25 mouse cellular contexts compared by ENCODE assay signal in genomic region chr19:29326396-29326795, GRCm38 (mm10). TPM values are rescaled to one million over a fixed set of nuclear protein-coding genes. Genes with fewer than 3 reads are reported as not detected.
DNase-seq lines count a peak whose midpoint lies in the region; ATAC-seq and TF ChIP-seq lines count a peak whose summit lies in the region.
"Had no signal": no experiment of that assay in that cellular context is flagged by ENCODE, and none has a peak within 500 bp of the region (broad histone marks: within the 10 kb centered on the region; RNA-seq: fewer than 3 reads in every experiment).

No protein-coding gene starts in this region.

- peak; percentile 33 for DNase-seq in forebrain, embryonic 14.5 days (ENCODE audit: low spot score)
- DNase-seq in forebrain, embryonic 10.5 days (ENCODE audit: extremely low spot score, low spot score) = no peak
- peak; percentile 60 for DNase-seq in MEL (ENCODE audit: low read depth, low spot score)
- DNase-seq in brain, embryonic 14.5 days (ENCODE audit: low read depth) = peak; percentile 53
- no peak for DNase-seq in right cerebral cortex, postnatal 4 days
- no peak for DNase-seq in cerebellum, adult 9-10 months
- DNase-seq: adrenal gland, adult 2 months; adrenal gland, adult 8-10 months; adrenal gland, postnatal 10 days; adrenal gland, postnatal 14 days; adrenal gland, postnatal 25 days; adrenal gland, postnatal 36 days; B cell, adult 2 months; cerebellum, adult 11 months; cerebellum, adult 11-12 months; cerebellum, adult 18-20 months; cerebellum, adult 2 months; cerebellum, adult 8-10 months had no signal

- no peak overlapping the region for H3K27ac ChIP-seq in forebrain, embryonic 14.5 days (ENCODE audit: low read depth, low read length)
- no peak overlapping the region for H3K27ac ChIP-seq in forebrain, embryonic 10.5 days
- no peak overlapping the region for H3K27ac ChIP-seq in MEL (ENCODE audit: control insufficient read depth, low read depth, low read length)

- no peaks in the 10 kb centered on the region for H3K9me3 ChIP-seq in forebrain, embryonic 14.5 days (replicated peaks; ENCODE audit: control insufficient read depth, low read length)
- no peaks in the 10 kb centered on the region for H3K9me3 ChIP-seq in forebrain, embryonic 10.5 days
- H3K9me3 ChIP-seq in MEL (replicated peaks; ENCODE audit: insufficient read depth, low read length) = no peaks in the 10 kb centered on the region
- H3K9me3 ChIP-seq: G1E had no signal

- no peak overlapping the region for H3K9ac ChIP-seq in forebrain, embryonic 14.5 days (ENCODE audit: low read length)
- no peak overlapping the region for H3K9ac ChIP-seq in MEL (ENCODE audit: control insufficient read depth, low read depth, low read length, poor library complexity, severe bottlenecking)

- no peaks in the 10 kb centered on the region for H3K27me3 ChIP-seq in forebrain, embryonic 14.5 days (replicated peaks; ENCODE audit: control insufficient read depth, insufficient read depth, low read length)
- H3K27me3 ChIP-seq in forebrain, embryonic 10.5 days (ENCODE audit: poor library complexity, severe bottlenecking) = peaks cover 21% of the 10 kb centered on the region
- peaks cover 7 to 9% of the 10 kb centered on the region in 2 experiments for H3K27me3 ChIP-seq in MEL (ENCODE audit: control insufficient read depth in 1 of 2, insufficient read depth in 2 of 2, low read length in 2 of 2)
- H3K27me3 ChIP-seq: CH12.LX had no signal

- 76% methylated on average over 4 of the region's 4 CpGs for WGBS in forebrain, embryonic 14.5 days
- WGBS in forebrain, embryonic 10.5 days = 94% methylated on average over 4 of the region's 4 CpGs

- TF ChIP-seq CTCF in MEL (IDR thresholded peaks at IDR 0.05 in 2 of 3, conservative IDR thresholded peaks at IDR 0.05 in 1 of 3; ENCODE audit: control insufficient read depth in 1 of 3, insufficient read depth in 1 of 3, low read depth in 2 of 3, low read length in 3 of 3, poor library complexity in 1 of 3, severe bottlenecking in 1 of 3) = no peak
- TF ChIP-seq CTCF in brain, embryonic 14.5 days (IDR thresholded peaks at IDR 0.05; ENCODE audit: borderline replicate concordance, extremely low read depth, insufficient read depth, insufficient read length) = no peak

- no peak overlapping the region for H3K4me2 ChIP-seq in forebrain, embryonic 14.5 days (ENCODE audit: low read length)

- H3K36me3 ChIP-seq in forebrain, embryonic 14.5 days (ENCODE audit: control insufficient read depth, insufficient read depth, low read length) = no peaks in the 10 kb centered on the region
- H3K36me3 ChIP-seq in forebrain, embryonic 10.5 days (replicated peaks) = no peaks in the 10 kb centered on the region
- H3K36me3 ChIP-seq in MEL (ENCODE audit: control insufficient read depth in 1 of 2, insufficient read depth in 2 of 2, low read length in 2 of 2) = peaks cover 0 to 5% of the 10 kb centered on the region in 2 experiments; a peak in 1 of 4 replicates
- H3K36me3 ChIP-seq: G1E had no signal

- no peaks in the 10 kb centered on the region for H3K79me2 ChIP-seq in MEL (ENCODE audit: control insufficient read depth, insufficient read depth, low read length, poor library complexity)

- H3K4me3 ChIP-seq in forebrain, embryonic 14.5 days (ENCODE audit: low read depth, low read length) = no peak overlapping the region
- H3K4me3 ChIP-seq in forebrain, embryonic 10.5 days = no peak overlapping the region
- peak overlapping the region; percentile 9 to 61; a peak in 2 of 4 replicates for H3K4me3 ChIP-seq in MEL (ENCODE audit: control insufficient read depth in 1 of 2, insufficient read depth in 1 of 2, low read depth in 2 of 2, low read length in 2 of 2)

- no peak for TF ChIP-seq RAD21 in MEL (IDR thresholded peaks at IDR 0.05; ENCODE audit: low read depth, low read length)

- no peak for TF ChIP-seq POLR2A in MEL (IDR thresholded peaks at IDR 0.05; ENCODE audit: control insufficient read depth in 1 of 2, insufficient read depth in 1 of 2, low read depth in 1 of 2, low read length in 2 of 2, poor library complexity in 1 of 2)
- TF ChIP-seq POLR2A in brain, embryonic 14.5 days (IDR thresholded peaks at IDR 0.05; ENCODE audit: borderline replicate concordance, extremely low read depth, insufficient read depth, insufficient read length, poor library complexity, severe bottlenecking) = no peak

- TF ChIP-seq EP300 in MEL (IDR thresholded peaks at IDR 0.05; ENCODE audit: low read depth in 1 of 2, low read length in 2 of 2) = no peak

- no peak for ATAC-seq in forebrain, embryonic 14.5 days
- ATAC-seq: activated CD4-positive, CD25-positive, alpha-beta regulatory T cell, adult 4 months; CD4-positive, CD25-positive, alpha-beta regulatory T cell, adult 4 months; Patski had no signal

- H3K4me1 ChIP-seq in forebrain, embryonic 14.5 days (ENCODE audit: control insufficient read depth, insufficient read depth, low read length) = no peaks in the 10 kb centered on the region
- H3K4me1 ChIP-seq in forebrain, embryonic 10.5 days = peaks cover 21% of the 10 kb centered on the region
- H3K4me1 ChIP-seq in MEL (ENCODE audit: control insufficient read depth in 1 of 2, insufficient read depth in 2 of 2, low read length in 2 of 2) = peaks cover 6 to 12% of the 10 kb centered on the region in 2 experiments

TF ChIP-seq in MEL, 35 proteins besides CTCF, POLR2A, EP300 and RAD21:
- TF ChIP-seq SIN3A (IDR thresholded peaks at IDR 0.05; ENCODE audit: low read length) (peak; percentile 36; the same call in 1 of the 2 replicates), KAT2A (conservative IDR thresholded peaks at IDR 0.05; ENCODE audit: low read depth, low read length) (no peak)

RNA-seq across cellular contexts. Expression of gene Insl6, which starts 1.2 kb away (rescaled TPM):
- polyA plus RNA-seq in forebrain, embryonic 14.5 days (2014; fragmentation: Nextera tagmentation; extraction: Ambion mirVana) = 2.3 and 3.2 TPM in 2 replicates
- 5.0 and 5.3 TPM in 2 replicates for polyA plus RNA-seq in forebrain, embryonic 10.5 days (2016; fragmentation: Nextera tagmentation; extraction: Ambion mirVana)
- 2.2 and 3.1 TPM in 2 replicates for total RNA-seq in MEL (2012; rRNA removed)
- polyA plus RNA-seq in MEL (2012; ENCODE audit: insufficient read depth in 1 of 2, insufficient read length in 2 of 2, low read depth in 1 of 2, low replicate concordance in 2 of 2, missing spikeins in 1 of 2) = 1 to 10 TPM in 1 of 2 experiments, not detected in 1; 9.9 TPM
- polyA plus RNA-seq in brain, embryonic 14.5 days (2012; rRNA removed) = 1.0 and 1.6 TPM in 2 replicates

RNA-seq across cellular contexts. Expression of gene Rln1, which starts 8.1 kb away (rescaled TPM):
- 3.9 and 4.0 TPM in 2 replicates for polyA plus RNA-seq in forebrain, embryonic 14.5 days (2014; fragmentation: Nextera tagmentation; extraction: Ambion mirVana)
- 0.37 and 0.81 TPM in 2 replicates for polyA plus RNA-seq in forebrain, embryonic 10.5 days (2016; fragmentation: Nextera tagmentation; extraction: Ambion mirVana)
- total RNA-seq in MEL (2012; rRNA removed) = 0.04 TPM in 1 of 2 replicates, not detected in the other
- polyA plus RNA-seq in MEL (2012; ENCODE audit: insufficient read depth in 1 of 2, insufficient read length in 2 of 2, low read depth in 1 of 2, low replicate concordance in 2 of 2, missing spikeins in 1 of 2) = not detected
- 1.3 and 1.5 TPM in 2 replicates for polyA plus RNA-seq in brain, embryonic 14.5 days (2012; rRNA removed)
- total RNA-seq: adrenal gland, adult 18-20 months; adrenal gland, adult 2 months; adrenal gland, adult 8-10 months; adrenal gland, postnatal 10 days; adrenal gland, postnatal 14 days; adrenal gland, postnatal 25 days; adrenal gland, postnatal 36 days; adrenal gland, postnatal 4 days; CH12.LX had no signal
- polyA plus RNA-seq: activated CD4-positive, CD25-positive, alpha-beta regulatory T cell, adult 4 months; adrenal gland, adult 2 months; CD4-positive, CD25-positive, alpha-beta regulatory T cell, adult 4 months; G1E; Patski had no signal

RNA-seq across cellular contexts. Expression of gene Plgrkt, which starts 40.8 kb away (rescaled TPM):
- polyA plus RNA-seq in forebrain, embryonic 14.5 days (2014; fragmentation: Nextera tagmentation; extraction: Ambion mirVana) = 109 TPM in 2 replicates
- polyA plus RNA-seq in forebrain, embryonic 10.5 days (2016; fragmentation: Nextera tagmentation; extraction: Ambion mirVana) = 38.0 and 39.7 TPM in 2 replicates
- total RNA-seq in MEL (2012; rRNA removed) = 107 and 117 TPM in 2 replicates
- 100 to 1,000 TPM in 1 of 2 experiments, not detected in 1; 145 TPM for polyA plus RNA-seq in MEL (2012; ENCODE audit: insufficient read depth in 1 of 2, insufficient read length in 2 of 2, low read depth in 1 of 2, low replicate concordance in 2 of 2, missing spikeins in 1 of 2)
- 50.7 and 63.5 TPM in 2 replicates for polyA plus RNA-seq in brain, embryonic 14.5 days (2012; rRNA removed)

RNA-seq across cellular contexts. Expression of gene Cd274, which starts 40.9 kb away (rescaled TPM):
- 0.46 and 0.74 TPM in 2 replicates for polyA plus RNA-seq in forebrain, embryonic 14.5 days (2014; fragmentation: Nextera tagmentation; extraction: Ambion mirVana)
- polyA plus RNA-seq in forebrain, embryonic 10.5 days (2016; fragmentation: Nextera tagmentation; extraction: Ambion mirVana) = 0.29 and 0.30 TPM in 2 replicates
- 3.1 and 3.2 TPM in 2 replicates for total RNA-seq in MEL (2012; rRNA removed)
- polyA plus RNA-seq in MEL (2012; ENCODE audit: insufficient read depth in 1 of 2, insufficient read length in 2 of 2, low read depth in 1 of 2, low replicate concordance in 2 of 2, missing spikeins in 1 of 2) = 1 to 10 TPM in 1 of 2 experiments, not detected in 1; 5.0 TPM
- 1.00 and 1.1 TPM in 2 replicates for polyA plus RNA-seq in brain, embryonic 14.5 days (2012; rRNA removed)

Comparison
In these comparisons a context has a peak if more than half of its experiments do, and no peak if none do; other contexts are left out.
1. DNase-seq: peak in forebrain, embryonic 14.5 days (single experiment), MEL (single experiment) and brain, embryonic 14.5 days (single experiment); none in forebrain, embryonic 10.5 days (single experiment), right cerebral cortex, postnatal 4 days (single experiment) and cerebellum, adult 9-10 months (single experiment).
2. H3K4me3 ChIP-seq: peak in MEL (2 of 2); none in forebrain, embryonic 14.5 days (single experiment) and forebrain, embryonic 10.5 days (single experiment).